Mouse (Mus musculus): Measurements from ENCODE around the gene Txndc2. TPM values are rescaled to one million over a fixed set of nuclear protein-coding genes. Genes with fewer than 3 reads are reported as not detected.

Txndc2 gene
- total RNA-seq (2014; fragmentation: Nextera tagmentation) (not detected in 2 replicates), total RNA-seq (2017) (not detected in 2 replicates)

DNA sequence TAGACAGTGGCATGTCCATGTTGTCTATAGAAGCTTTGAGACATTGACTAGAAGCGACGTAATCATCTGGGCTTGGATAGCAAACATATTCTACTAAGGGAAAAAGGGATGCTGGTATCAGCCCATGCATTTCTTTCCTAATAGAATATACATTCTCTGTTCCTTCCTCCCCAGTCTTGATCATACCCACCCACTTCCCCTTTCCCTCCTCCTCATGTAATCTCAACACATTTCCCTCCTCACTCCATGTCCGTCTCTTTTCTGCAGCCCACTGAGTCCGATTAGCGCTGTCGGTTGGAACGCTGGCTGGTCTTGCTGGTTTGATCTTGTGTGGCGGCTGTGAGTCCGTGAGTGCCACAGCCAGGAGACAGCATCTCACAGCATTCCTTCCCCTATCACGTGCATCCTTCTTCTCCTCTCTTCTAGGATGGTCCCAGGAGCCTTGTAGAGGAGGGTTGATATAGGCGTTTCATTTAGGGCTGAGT lies at the start of gene Txndc2:
Txndc2 (minus strand) TSS at position 435 of the 485 bp plus-strand sequence.
- ATAC-seq (replicated peaks; ENCODE audit: low FRiP score, low TSS enrichment, poor library complexity, severe bottlenecking): no peak

DNA sequence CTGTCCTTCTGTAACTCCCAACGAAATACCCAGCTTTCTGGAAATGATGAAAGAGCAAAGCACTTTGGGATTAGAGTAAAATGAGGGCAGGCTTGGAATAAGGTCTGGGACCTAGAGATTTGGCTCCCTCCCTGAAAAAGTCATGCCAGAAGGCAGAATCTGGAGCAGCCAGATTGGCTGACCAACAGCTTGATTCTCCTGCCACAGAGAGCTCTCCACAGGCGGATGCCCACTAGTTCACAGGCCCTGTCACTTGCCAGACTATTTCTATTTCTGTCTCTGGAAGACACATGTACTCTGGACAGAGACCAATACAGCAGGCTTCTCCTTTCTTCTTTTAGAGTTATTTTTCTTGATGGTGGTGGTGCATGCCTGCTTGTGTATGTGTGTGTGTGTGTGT lies 41.8 kb upstream of the Txndc2 start:
- ATAC-seq (replicated peaks; ENCODE audit: low FRiP score, low TSS enrichment, poor library complexity, severe bottlenecking): no peak

DNA sequence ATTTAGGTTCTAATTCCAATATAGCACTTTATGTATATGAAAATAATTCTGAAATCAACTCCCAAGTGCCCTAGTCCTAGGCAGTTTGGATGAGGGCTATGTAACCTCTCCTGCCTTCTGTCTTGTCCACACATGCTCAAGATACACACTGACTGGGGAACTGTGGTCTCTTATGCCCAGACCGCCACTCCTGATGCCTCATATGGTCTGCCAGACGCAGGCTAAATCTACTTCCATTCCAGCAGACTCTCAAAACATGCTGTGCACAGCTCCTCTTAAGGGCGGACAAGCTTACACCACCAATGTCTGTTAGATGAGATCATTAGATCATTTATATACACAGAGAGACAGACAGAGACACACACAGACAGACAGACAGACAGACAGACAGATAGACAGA lies 41.3 kb upstream of the Txndc2 start:
- no peak for ATAC-seq (replicated peaks; ENCODE audit: low FRiP score, low TSS enrichment, poor library complexity, severe bottlenecking)

DNA sequence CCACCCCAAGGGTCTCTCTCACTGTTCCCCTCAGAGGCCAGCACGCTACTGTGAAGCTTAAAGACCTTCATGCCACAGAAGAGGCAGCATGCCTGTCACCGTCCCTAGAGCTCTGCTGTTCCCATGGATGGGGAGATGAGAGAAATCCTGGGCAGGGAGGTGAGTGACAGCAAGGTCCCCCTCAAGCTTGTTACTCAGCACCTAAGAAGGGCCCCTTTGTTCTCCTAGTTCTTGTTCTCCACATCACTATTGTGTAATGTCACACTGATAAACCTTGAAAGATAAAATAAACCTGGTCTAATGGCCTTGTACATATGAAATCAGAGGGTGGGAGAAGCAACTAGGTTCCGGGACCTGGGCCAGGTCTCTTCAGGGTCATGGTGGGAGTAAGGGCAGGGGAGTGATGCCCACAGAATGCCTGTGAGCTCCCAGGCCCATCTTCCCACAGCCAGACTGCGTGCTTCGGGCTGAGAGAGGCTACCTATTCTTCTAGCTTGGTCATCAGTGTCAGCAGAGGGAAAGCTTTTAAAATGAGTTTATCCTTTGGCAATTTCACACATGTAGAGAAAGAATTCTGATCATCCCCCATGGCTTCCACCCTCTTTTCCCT lies 40.2 kb upstream of the Txndc2 start:
- peak; percentile 36; the same call in 1 of the 2 replicates for ATAC-seq (replicated peaks; ENCODE audit: low FRiP score, low TSS enrichment, poor library complexity, severe bottlenecking)

DNA sequence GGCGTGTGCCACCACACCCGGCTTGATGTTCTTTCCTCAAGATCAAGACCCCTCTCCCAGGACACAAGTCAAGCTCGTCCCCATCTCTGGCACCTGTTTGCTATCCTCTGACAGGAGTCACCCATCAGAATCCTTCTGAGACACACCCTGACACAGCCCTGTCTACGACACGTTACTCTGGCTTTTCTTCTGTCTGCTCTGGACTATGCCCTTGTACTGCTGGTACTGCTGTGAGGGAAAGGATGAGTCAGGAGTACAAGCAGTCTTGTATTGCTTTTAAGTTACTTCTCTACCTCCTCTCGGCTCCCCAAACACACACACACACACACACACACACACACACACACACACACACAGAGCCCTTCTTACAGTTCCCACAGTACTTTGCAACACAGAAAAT lies 39.5 kb upstream of the Txndc2 start:
- ATAC-seq (replicated peaks; ENCODE audit: low FRiP score, low TSS enrichment, poor library complexity, severe bottlenecking): no peak

DNA sequence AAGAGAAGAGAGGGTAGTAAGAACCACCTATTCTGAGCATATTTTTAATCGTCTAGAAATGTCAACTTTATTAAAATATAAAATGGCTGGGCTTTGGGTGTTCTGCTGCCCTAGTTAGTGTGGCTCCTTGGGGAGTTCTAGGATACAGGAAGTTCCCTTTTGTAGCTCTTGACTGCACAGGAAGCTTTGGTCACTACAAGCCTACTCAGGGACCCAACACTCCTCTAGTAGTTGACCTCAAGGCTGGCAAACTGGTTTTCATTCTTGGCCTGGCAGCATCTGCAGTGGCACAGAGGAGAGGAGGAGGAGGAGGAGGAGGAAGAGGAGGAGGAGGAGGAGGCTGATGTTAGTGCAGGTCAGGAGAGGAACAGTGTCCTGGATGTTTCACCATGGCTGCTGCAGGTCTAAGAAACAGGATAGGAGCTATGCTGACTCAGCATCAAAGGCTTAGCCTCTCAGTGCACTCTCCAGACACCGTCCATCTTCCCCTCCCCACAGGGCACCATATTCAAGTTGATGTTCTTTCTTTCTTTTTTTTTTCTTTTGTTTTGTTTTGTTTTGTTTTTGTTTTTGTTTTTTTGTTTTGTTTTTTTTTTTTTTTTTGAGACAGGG lies 38.9 kb upstream of the Txndc2 start:
- ATAC-seq (replicated peaks; ENCODE audit: low FRiP score, low TSS enrichment, poor library complexity, severe bottlenecking): no peak

DNA sequence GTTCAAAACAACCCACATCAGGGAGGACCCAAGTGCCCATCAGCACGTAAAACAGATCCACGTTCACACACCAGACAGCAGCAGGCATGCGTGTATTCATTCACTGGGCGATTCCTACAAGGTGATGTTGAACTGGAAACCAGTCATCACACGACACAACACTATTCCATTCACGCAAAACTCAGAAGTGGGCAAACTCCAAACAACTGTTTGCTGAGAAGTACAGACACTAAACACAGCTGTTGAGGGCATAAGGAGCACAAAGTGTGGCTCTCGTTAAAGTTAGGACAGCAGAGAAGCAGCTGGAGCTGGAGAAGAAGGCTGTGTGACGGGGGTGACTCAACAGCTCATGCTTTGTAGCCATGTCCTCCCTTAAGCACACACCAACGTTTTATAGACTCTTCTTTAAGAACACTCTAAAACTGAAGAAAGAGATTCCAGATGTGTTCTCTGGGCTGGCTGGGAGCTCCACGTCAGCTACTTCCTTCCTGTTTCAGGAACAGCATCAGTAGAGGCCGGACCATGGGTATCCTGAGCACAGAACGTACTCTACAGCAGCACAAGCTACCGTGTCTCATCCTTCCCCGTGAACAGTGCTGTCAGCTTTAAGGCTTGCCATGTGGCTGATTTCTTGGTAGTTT lies 38.0 kb upstream of the Txndc2 start:
- ATAC-seq (replicated peaks; ENCODE audit: low FRiP score, low TSS enrichment, poor library complexity, severe bottlenecking): no peak

DNA sequence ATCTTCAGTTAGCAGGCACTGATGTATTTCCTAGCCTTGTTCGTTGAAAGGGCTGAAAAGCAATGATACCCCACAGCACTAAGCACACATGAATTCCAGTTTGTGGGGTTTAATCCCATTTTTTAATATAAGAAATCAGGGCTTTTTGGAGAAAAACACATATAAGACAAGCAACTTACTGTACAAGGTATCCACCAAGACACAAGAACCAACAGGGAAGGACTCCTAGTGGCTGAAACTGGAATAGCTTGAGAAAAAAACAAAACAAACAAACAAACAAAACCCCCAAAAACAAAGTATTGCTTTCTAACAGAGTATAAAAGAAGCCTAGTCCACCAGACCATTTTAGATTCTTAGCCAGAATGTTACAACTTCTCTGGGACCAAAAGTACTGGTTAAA lies 35.8 kb upstream of the Txndc2 start:
- 0 out of 2 replicates have a peak, but pooled peaks have one; percentile 38 for ATAC-seq (replicated peaks; ENCODE audit: low FRiP score, low TSS enrichment, poor library complexity, severe bottlenecking)

DNA sequence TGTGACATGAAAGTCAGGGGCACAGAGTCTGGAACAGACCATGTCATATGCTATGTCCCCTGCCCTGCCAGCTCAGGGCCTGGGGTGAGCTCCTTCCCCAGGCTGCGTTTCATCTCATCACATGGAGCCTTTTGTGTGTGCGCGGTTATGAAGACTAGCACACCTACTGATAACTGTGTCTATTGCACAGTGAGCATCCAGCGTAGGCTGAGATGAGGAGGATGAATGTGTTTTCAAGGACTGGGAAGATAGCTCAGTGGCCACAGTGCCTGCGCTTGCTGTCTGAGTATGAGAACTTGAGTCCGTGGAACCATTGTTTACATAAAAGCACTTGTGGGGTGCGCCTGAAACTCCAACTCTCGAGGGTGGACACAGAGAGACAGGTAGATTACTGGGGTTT lies 34.6 kb upstream of the Txndc2 start:
- no peak for ATAC-seq (replicated peaks; ENCODE audit: low FRiP score, low TSS enrichment, poor library complexity, severe bottlenecking)

DNA sequence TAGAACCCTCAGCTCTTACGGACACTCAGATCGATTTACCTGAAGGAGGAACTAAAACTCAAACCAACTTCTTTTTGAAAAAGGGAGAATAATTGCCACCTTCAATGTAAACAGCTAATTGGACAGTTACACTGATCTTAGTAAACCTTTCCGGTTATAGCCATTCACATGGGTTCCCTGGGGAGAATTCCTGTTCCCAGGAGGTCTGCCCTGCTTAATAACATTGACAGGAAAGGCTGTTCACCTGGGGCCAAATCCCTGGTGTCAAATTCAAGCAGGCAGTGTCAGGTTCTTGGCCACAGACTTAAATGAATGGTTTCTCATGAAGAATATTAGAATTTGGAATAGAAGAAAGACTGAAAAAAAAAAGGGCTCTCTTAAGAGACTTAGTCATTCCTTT lies 34.0 kb upstream of the Txndc2 start:
- ATAC-seq (replicated peaks; ENCODE audit: low FRiP score, low TSS enrichment, poor library complexity, severe bottlenecking): no peak

DNA sequence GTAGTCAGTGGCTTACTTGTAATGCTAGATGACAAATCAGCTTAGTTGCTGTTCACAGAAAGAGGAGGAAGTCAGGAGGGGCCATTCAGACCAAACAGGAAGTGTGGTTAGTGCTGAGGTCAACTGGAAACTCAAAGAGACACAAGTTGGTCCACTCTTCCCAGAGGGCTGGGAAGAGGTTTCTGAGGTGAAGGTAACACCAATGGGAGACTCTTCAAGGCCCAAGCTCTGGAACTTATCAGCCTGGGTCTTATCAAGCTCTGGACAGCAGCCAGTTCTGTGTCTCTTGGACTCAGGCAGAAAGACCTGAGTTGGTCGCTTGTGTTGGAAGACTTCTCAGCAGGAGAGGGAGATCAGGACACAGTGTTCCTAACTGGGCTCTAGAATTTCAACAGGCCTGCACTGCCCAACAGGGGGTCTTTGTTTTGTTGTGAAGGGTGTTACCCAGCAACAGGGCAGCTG lies 32.8 kb upstream of the Txndc2 start:
- ATAC-seq (replicated peaks; ENCODE audit: low FRiP score, low TSS enrichment, poor library complexity, severe bottlenecking): peak; percentile 72

DNA sequence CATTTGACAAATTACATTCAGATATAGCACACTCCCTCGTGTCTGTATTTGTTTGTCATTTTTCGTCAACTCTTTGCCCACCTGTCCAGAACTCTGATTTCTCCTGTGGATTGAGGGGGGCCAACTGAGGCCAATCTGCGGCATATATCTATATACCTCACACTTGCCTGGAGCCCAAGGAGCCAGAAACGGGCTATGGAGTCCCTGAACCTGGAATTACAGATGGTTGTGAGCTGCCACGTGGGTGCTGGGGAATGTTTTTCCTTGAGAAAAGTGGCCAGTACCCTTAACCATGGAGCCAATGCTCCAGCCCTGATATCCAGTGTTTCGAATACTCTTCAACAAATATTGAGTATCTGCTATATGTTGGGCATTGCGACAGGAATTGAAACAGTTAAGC lies 31.0 kb upstream of the Txndc2 start:
- ATAC-seq (replicated peaks; ENCODE audit: low FRiP score, low TSS enrichment, poor library complexity, severe bottlenecking): no peak

DNA sequence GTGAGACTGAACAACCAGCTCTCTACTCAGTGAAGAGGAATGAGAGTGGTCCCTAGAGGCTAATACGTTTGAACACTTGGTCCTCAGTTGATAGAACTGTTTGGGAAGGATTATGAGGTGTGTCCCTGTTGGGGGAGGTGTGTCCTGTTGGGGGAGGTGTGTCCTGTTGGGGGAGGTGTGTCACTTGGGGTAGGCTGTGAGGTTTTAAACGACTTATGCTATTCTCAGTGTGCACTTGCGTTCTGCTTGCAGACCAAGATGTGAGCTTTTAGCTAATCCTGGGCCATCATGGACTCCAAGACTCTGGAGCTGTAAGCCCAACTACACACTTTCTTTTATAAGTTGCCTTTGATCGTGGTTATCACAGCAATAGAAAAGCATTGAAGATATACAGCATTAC lies 27.1 kb upstream of the Txndc2 start:
- no peak for ATAC-seq (replicated peaks; ENCODE audit: low FRiP score, low TSS enrichment, poor library complexity, severe bottlenecking)

DNA sequence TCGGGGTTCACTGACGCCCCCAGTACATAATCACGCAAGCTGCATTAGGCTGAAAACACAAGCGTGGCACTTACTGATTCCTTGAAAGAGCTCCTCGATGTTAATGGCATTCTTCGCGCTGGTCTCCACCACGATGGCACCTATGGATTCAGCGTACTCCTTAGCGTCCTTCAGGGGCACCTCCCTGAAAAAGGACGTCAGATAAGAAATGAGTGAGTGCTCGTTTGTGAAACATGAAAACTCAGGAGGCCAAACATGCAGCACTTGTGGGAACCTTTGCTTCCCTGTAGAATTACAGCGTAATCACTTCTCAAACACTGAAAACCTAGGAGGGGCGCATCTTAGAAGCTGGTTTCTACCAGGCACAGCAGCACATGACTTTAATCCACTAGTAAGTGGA lies 25.8 kb upstream of the Txndc2 start:
- no peak for ATAC-seq (replicated peaks; ENCODE audit: low FRiP score, low TSS enrichment, poor library complexity, severe bottlenecking)

DNA sequence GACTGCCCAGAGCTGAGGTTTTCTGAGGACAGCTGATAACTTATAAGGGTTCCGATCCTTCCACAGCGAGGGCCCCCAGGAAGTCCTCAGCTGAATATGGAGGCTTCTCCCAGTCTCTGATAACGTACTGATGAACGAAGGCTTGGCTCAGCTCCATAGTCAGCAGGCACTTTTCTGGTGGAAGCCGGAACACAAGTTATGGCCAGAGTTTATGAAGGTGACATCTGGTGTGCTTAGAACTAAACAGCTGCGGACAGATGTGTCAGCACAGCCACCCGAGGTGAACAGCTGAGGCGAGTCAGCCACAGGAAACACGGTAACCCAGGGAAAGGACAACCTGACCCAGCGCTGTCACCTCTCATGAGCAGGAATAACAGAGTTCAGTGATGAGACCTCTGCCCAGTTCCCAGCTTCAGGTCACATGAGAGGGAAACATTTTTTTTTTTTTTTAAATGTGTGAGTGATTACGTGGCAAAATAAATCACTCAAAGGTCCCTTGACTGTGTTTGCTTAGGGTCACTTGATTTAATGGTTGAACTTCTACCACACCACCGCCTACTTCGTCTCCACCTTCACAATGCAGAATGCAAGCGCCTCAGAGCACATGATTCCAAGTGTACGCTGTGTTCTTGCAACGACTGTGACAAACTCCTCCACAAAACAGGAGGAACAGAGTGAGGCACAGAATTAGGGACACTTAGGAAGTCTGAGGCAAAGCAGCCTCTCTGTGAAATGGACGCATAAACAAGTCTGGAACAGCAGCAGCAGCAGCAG lies 24.6 kb upstream of the Txndc2 start:
- ATAC-seq (replicated peaks; ENCODE audit: low FRiP score, low TSS enrichment, poor library complexity, severe bottlenecking): peak; percentile 45

DNA sequence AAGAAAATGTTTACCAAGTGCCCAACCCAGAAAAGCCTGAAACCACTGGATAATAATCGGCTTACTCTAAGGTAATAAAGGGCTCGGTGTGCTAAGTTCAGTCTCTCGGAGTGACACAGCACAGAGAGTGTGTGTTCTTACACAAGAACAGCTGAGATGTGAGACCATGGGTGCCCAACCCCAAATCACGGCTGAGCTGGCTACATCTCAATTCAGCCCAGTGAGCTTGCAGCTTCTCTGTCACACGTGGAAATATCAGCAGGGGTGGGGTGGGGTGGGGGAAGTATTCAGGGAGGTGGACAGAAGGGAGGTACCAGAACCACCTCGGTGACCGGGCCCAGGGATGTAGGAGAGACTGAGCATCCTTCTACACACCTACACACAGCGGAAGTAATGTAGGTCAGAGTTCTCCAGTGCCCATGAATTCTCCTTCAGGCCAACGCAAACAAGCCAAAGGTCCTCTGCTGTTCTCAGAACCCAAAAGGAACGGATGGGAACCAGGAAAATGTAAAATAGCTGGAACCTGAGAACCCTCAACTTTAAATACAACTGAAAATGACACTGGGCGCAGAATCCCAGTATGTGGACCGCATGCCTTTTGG lies 23.9 kb upstream of the Txndc2 start:
- no peak for ATAC-seq (replicated peaks; ENCODE audit: low FRiP score, low TSS enrichment, poor library complexity, severe bottlenecking)

DNA sequence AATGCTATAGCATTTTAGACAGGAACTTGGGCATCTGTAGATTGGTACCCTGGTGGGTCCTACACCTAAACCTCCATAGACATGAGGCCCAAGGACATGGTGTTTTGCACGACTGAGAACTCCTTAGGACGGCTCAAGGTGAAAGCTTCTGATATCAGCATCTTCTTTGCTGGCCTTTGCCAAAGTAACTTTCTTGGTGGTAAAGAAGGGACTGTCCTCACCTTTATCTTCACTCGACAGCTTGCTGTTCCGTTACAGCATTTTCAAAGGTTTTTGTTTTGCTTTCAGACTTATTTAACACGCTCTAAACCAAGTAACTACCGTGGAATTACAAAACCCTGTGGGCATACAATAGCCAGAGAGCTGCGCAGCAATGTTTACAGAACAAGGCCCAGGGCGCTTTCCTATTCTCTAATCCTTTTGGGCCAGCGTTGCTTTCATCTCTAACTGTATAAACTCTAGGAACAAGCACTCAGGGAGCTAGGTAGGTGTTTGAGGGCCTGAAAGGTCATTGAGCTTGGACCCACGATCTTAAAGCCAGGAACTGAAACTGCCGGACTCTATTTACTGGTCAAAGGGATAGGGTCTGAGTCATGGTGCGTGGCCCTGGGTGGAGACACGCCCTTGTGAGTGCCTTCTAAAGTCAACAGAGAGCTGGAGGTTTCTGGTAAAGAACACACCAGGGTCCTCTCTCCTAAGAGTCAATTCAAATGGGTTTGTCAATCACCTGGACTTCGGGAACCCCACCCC lies 21.5 kb upstream of the Txndc2 start:
- peak; percentile 90 for ATAC-seq (replicated peaks; ENCODE audit: low FRiP score, low TSS enrichment, poor library complexity, severe bottlenecking)

DNA sequence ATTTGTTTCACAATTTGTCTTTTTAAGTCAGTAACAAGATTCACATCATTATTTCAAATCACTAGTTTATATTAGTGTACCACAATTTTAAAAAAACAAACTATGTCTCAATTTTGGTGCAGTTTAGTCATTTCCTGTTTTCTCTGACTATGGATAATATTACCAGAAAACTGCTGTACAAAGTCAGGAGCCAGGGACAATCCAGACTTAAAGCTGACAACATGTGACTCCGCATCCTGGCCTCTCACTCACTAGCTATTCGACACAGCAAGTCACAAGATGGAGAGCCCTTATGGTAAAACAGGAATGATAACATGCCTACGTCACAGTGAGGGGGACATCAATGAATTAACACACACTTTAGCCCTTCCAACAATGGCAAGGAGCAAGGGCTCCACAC lies 20.7 kb upstream of the Txndc2 start:
- no peak for ATAC-seq (replicated peaks; ENCODE audit: low FRiP score, low TSS enrichment, poor library complexity, severe bottlenecking)

DNA sequence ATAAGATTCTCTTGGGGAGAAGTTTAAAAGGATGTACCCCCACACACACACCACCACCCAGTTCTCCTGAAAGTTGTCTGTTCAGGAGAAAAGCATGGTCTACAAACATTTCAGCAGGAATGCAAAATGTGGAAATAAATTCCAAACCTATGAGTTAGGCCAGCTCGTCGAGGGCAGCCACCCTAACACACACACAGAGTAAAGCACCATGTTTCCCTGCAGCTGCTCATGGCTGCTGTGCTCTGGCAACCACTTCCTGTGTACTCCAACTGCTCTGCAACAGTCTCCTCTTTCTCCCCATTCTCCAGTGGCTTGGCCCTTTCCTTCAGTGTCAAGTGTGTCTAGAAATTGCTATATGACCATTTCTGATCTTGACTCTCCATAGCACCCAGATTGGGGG lies 16.4 kb upstream of the Txndc2 start:
- no peak for ATAC-seq (replicated peaks; ENCODE audit: low FRiP score, low TSS enrichment, poor library complexity, severe bottlenecking)
